Mouse (Mus musculus) CH12.LX (cell line): ENCODE data around the gene Apom.

Source experiments
- CTCF ChIP-seq, 2 experiments: IDR thresholded peaks in 1 of 2; conservative IDR thresholded peaks in 1 of 2; 2 replicates each; pipeline ENCODE4 v1.5.1; 2011 to 2012; ENCODE audit warnings: low read depth in 2 of 2, low read length in 2 of 2, improper control_type of control experiment in 1 of 2, inconsistent platforms in 1 of 2, mild to moderate bottlenecking in 1 of 2, moderate library complexity in 1 of 2
- EP300 ChIP-seq: IDR thresholded peaks from 2 replicates; pipeline ENCODE4 v1.6.1; 2011; ENCODE audit warnings: low read length, improper control_type of control experiment
- MAFK ChIP-seq: IDR thresholded peaks from 2 replicates; pipeline ENCODE4 v1.6.1; 2011; ENCODE audit warnings: low read length, improper control_type of control experiment; ENCODE audit not compliant: insufficient replicate concordance
- MXI1 ChIP-seq: IDR thresholded peaks from 2 replicates; pipeline ENCODE4 v1.6.1; 2011; ENCODE audit warnings: mild to moderate bottlenecking, low read depth, low read length, improper control_type of control experiment
- PAX5 ChIP-seq: IDR thresholded peaks from 2 replicates; pipeline ENCODE4 v1.6.1; 2012; ENCODE audit warnings: low read length, inconsistent platforms, mixed read lengths
- POLR2A ChIP-seq: IDR thresholded peaks from 2 replicates; pipeline ENCODE4 v1.6.1; 2011; ENCODE audit warnings: low read depth, mild to moderate bottlenecking, improper control_type of control experiment, low read length
- POLR2AphosphoS2 ChIP-seq: IDR thresholded peaks from 2 replicates; pipeline ENCODE4 v1.6.1; 2011; ENCODE audit warnings: low read depth, low read length, improper control_type of control experiment
- RCOR1 ChIP-seq: conservative IDR thresholded peaks from 2 replicates; pipeline ENCODE4 v1.6.1; 2012; ENCODE audit warnings: low read depth, mild to moderate bottlenecking, inconsistent platforms, low read length, improper control_type of control experiment
- ZMIZ1 ChIP-seq: IDR thresholded peaks from 2 replicates; pipeline ENCODE4 v1.6.1; 2012; ENCODE audit warnings: low read depth, mild to moderate bottlenecking, inconsistent platforms, low read length, improper control_type of control experiment

DNA sequence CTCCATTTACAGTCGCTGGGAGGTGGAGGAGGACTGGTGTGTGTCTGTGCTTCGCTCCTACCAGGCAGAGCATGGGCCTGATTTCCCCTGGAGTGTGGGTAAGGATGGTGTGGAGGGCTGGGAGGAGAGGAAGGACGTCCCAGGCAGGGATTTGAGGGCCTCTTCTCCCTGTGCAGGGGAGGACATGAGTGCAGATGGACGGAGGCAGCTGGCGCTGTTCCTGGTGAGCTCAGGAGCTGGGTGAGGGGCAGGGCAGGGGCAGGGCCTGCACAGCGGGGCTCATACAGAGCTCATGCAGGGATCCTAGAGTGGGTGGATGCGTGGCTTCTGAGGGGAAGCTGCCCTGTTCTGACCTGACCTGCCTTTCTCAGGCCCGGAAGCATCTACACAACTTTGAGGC, 29.6 kb downstream of the Apom start:
- TF ChIP-seq MXI1 = no peak
- TF ChIP-seq EP300 = no peak
- TF ChIP-seq POLR2AphosphoS2 = no peak
- no peak for TF ChIP-seq CTCF (conservative IDR thresholded peaks at IDR 0.05 in 1 of 2, IDR thresholded peaks at IDR 0.05 in 1 of 2; ENCODE audit: low read depth in 2 of 2, low read length in 2 of 2)
- no peak for TF ChIP-seq MAFK
- no peak for TF ChIP-seq POLR2A
- no peak for TF ChIP-seq RCOR1
- no peak for TF ChIP-seq PAX5
- TF ChIP-seq ZMIZ1 = no peak
